Mouse (Mus musculus) liver, adult 2 months (tissue): ENCODE results near the gene Rbm20.

Source experiments
- CTCF ChIP-seq: fragments of 200-500 bp; IDR thresholded peaks from 2 replicates; pipeline ENCODE4 v1.5.1; 2011; ENCODE audit warnings: low read depth, low read length, control low read depth
- POLR2A ChIP-seq: fragments of 200-500 bp; IDR thresholded peaks from 2 replicates; pipeline ENCODE4 v1.6.1; 2011; ENCODE audit warnings: low read length, control low read depth; ENCODE audit not compliant: insufficient read depth; ENCODE audit errors: extremely low read depth

DNA sequence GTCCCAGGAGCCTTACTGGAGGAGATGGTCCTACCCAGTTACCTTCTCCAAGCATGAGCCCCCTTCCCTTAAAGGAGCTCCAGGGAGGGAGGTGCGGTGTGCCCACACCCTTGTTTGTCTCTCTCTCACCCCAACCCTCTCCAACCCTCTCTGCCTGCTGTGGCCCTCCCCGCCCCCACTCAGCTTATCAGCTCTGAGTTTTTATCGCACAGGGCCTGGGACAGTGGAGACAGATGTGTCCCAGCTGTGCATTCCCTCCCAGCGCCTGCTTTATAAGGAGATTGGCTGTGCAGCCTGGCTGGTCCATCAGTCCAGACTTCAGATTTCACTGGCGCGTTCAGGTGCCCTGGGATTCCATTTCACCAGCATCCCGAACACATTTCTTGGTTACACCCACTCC, 132.9 kb downstream of the Rbm20 start:
- TF ChIP-seq CTCF: no peak
- no peak for TF ChIP-seq POLR2A
